Mouse (Mus musculus) forebrain, embryonic 12.5 days (tissue): ENCODE data around the gene Ttc32. TPM values are rescaled to one million over a fixed set of nuclear protein-coding genes. Genes with fewer than 3 reads are reported as not detected.
A peak's percentile ranks its signal among the peaks of the same experiment; 100 is the strongest.
"Not testable (repeated sequence)": the region's sequence is repeated elsewhere in the genome, so short reads cannot be mapped to it uniquely, and the experiment has no call there.

Source experiments
- ATAC-seq: fragments of 200-750 bp; cut with Nextera tagmentation; 2 replicates; pipeline ENCODE4 v1.8.0; 2017; ENCODE audit warnings: moderate TSS enrichment; ENCODE audit not compliant: low FRiP score
- H3K27ac ChIP-seq: fragments of 300-500 bp; sonication (generic); 2 replicates; pipeline ENCODE4 v1.5.1; 2016; ENCODE audit warnings: mild to moderate bottlenecking
- H3K27me3 ChIP-seq: fragments of 300-500 bp; sonication (generic); 2 replicates; pipeline ENCODE4 v1.6.1; 2016; ENCODE audit warnings: mild to moderate bottlenecking
- H3K36me3 ChIP-seq: fragments of 300-500 bp; sonication (generic); replicated peaks from 2 replicates; pipeline ENCODE4 v1.6.1; 2016; ENCODE audit warnings: mild to moderate bottlenecking
- H3K4me1 ChIP-seq: fragments of 300-500 bp; sonication (generic); 2 replicates; pipeline ENCODE4 v1.6.1; 2016
- H3K4me2 ChIP-seq: fragments of 300-500 bp; sonication (generic); 2 replicates; pipeline ENCODE4 v1.6.1; 2016; ENCODE audit warnings: mild to moderate bottlenecking, moderate library complexity
- H3K4me3 ChIP-seq: fragments of 300-500 bp; sonication (generic); replicated peaks from 2 replicates; pipeline ENCODE4 v1.5.1; 2016; ENCODE audit warnings: mild to moderate bottlenecking
- H3K9ac ChIP-seq: fragments of 300-500 bp; sonication (generic); 2 replicates; pipeline ENCODE4 v1.6.1; 2016; ENCODE audit warnings: mild to moderate bottlenecking
- H3K9me3 ChIP-seq: fragments of 300-500 bp; sonication (generic); 2 replicates; pipeline ENCODE4 v1.6.1; 2016
- WGBS: fragments of 180-500 bp; shearing (Covaris S2); methylation state at CpG from one replicate; pipeline ENCODE4 v1.1.7; 2016; 5-methylcytosine and 5-hydroxymethylcytosine counted together
- polyA plus RNA-seq: library from polyadenylated mRNA; unstranded; fragments of >200 nt; fragmentation: Nextera tagmentation; extraction: Ambion mirVana; gene quantifications from 2 replicates; pipeline ENCODE4 v1.2.1, GENCODE M21; 2016

Gene Ttc32
- polyA plus RNA-seq, 1 experiment from 2014 or later: 20.9 TPM

GRCm38 (mm10) chr12:9024736-9025135 is 5.1 kb upstream of the Ttc32 start:
- no peak overlapping the region for H3K9ac ChIP-seq
- no peak overlapping the region for H3K4me3 ChIP-seq
- ATAC-seq: no peak
- H3K27ac ChIP-seq: no peak overlapping the region
- no peaks in the 10 kb centered on the region for H3K9me3 ChIP-seq
- WGBS: 91% methylated on average over 13 of the region's 13 CpGs
- peaks cover 9% of the 10 kb centered on the region for H3K36me3 ChIP-seq
- H3K4me1 ChIP-seq: no peaks in the 10 kb centered on the region
- no peaks in the 10 kb centered on the region for H3K27me3 ChIP-seq
- H3K4me2 ChIP-seq: no peak overlapping the region

GRCm38 (mm10) chr12:9026843-9027242 is 3.0 kb upstream of the Ttc32 start:
- Histone ChIP-seq H3K9me3 (no peaks in the 10 kb centered on the region), H3K27me3 (no peaks in the 10 kb centered on the region), H3K9ac (no peak overlapping the region), H3K4me3 (no peak overlapping the region), H3K4me2 (no peak overlapping the region), H3K36me3 (peaks cover 9% of the 10 kb centered on the region), H3K4me1 (peaks cover 3% of the 10 kb centered on the region; the same call in 1 of the 2 replicates), H3K27ac (no peak overlapping the region)
- ATAC-seq: no peak

- H3K27me3 ChIP-seq, H3K9ac ChIP-seq, H3K9me3 ChIP-seq, ATAC-seq, H3K4me1 ChIP-seq, H3K36me3 ChIP-seq, H3K4me2 ChIP-seq, H3K27ac ChIP-seq, H3K4me3 ChIP-seq: not testable (repeated sequence)
- 93% methylated on average over 7 of the region's 7 CpGs for WGBS
Measured at GRCm38 (mm10) chr12:9028816-9029215, 981 bp upstream of the Ttc32 start.

GRCm38 (mm10) chr12:9029506-9029887 is 300 bp upstream of the Ttc32 start:
- peak overlapping the region; percentile 98; the same call in 1 of the 2 replicates for H3K27ac ChIP-seq
- peak overlapping the region; percentile 62 for H3K4me3 ChIP-seq
- 55% methylated on average over 4 of the region's 4 CpGs for WGBS
- H3K36me3 ChIP-seq: peaks cover 6% of the 10 kb centered on the region
- H3K9me3 ChIP-seq: no peaks in the 10 kb centered on the region
- peak; percentile 67 for ATAC-seq
- no peak overlapping the region for H3K9ac ChIP-seq
- H3K4me2 ChIP-seq: peak overlapping the region; percentile 63
- no peaks in the 10 kb centered on the region for H3K27me3 ChIP-seq
- peaks cover 3% of the 10 kb centered on the region; the same call in 1 of the 2 replicates for H3K4me1 ChIP-seq

DNA sequence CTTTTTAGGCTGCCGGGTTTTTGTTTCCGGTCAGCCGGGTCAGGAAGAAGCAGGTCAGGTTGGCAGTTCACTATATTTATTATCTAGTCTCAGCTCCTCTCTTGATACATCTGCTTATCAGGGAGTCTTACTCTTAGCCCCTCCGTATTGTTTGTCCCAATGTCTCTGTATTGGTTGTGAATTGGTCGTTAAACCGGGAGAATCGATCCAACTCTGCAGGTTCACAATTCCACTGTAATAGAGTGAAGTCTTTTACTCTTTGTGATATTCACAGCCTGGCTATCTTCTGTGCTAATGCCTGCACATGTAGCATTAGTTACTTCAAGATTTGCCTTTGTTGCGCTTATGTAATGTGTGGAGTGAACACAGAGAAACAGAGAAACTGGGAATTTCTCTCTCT is 1.4 kb downstream of the Ttc32 start:
- WGBS: 77% methylated on average over 8 of the region's 8 CpGs
- Histone ChIP-seq H3K36me3 (peaks cover 6% of the 10 kb centered on the region), H3K27ac (no peak overlapping the region; the same call in 1 of the 2 replicates), H3K27me3 (no peaks in the 10 kb centered on the region), H3K4me1 (peaks cover 3% of the 10 kb centered on the region; the same call in 1 of the 2 replicates), H3K4me2 (peak overlapping the region; percentile 63), H3K4me3 (peak overlapping the region; percentile 62), H3K9ac (peak overlapping the region; percentile 81), H3K9me3 (no peaks in the 10 kb centered on the region)
- ATAC-seq: no peak

DNA sequence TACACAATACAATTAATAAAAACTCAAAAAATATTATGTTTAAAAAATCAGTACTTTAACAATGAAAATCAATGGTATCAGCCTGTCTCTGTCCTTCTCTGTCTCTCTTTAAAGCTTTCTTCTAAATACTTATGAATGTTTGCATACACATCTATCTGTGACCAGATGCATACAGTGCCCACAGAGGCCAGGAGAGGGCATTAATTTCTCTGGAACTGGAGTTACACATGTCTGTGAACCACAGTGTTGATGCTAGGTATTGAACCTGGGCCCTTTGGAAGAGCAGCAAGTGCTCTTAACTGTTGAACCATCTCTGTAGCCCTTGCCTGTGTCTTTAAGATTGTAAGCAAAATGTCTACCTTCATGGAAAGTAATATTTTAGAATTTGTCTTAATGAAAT is 3.3 kb downstream of the Ttc32 start:
- Histone ChIP-seq H3K9ac (no peak overlapping the region), H3K4me1 (peaks cover 3% of the 10 kb centered on the region; the same call in 1 of the 2 replicates), H3K9me3 (no peaks in the 10 kb centered on the region), H3K27ac (no peak overlapping the region), H3K4me2 (no peak overlapping the region), H3K27me3 (no peaks in the 10 kb centered on the region), H3K4me3 (no peak overlapping the region), H3K36me3 (no peaks in the 10 kb centered on the region; the same call in 1 of the 2 replicates)
- no peak for ATAC-seq

DNA sequence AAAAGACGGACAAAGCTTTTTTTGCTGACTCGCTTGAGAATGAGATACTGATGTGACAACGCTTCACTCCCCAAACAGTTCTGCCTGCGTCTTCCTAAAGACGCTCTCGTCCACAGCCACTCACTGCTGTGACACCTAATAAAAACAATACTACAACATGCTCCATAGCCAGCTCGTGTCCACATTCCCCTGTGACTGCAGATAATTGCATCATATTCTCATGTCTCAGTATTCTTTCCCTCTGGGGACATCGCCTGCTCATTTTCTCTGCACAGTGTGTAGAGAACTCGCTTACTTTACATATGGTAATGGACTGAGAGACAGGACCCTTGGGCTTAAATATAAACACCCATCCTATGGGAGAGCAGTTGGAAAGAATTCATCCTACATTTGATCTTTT is 6.6 kb downstream of the Ttc32 start:
- Histone ChIP-seq H3K4me1 (no peaks in the 10 kb centered on the region), H3K4me3 (no peak overlapping the region), H3K27ac (no peak overlapping the region), H3K9ac (no peak overlapping the region), H3K4me2 (no peak overlapping the region), H3K36me3 (no peaks in the 10 kb centered on the region), H3K9me3 (no peaks in the 10 kb centered on the region), H3K27me3 (no peaks in the 10 kb centered on the region)
- no peak for ATAC-seq
- 84% methylated on average over 9 of the region's 9 CpGs for WGBS

DNA sequence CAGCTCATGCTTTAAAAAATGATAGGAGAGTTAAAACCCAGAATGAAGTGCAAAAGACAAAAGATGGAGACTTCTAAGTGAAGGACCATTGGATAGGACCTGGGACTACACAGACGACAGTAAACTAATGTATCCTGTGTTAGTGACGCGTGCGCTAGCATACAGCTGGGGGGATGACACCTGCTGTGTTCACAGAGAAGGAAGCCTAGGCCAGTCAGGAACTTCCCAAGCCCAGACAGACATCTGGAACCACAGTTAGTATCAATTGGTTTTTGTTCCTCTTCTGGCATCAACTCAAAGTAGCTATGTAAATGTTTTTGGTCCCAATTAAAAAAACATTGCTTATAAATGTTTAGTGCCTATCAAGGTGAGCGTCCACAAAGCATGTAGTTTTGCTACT is 10.4 kb downstream of the Ttc32 start:
- 85% methylated on average over 5 of the region's 5 CpGs for WGBS
- Histone ChIP-seq H3K4me1 (0 out of 2 replicates have a peak, but pooled peaks cover 11% of the 10 kb centered on the region), H3K27me3 (no peaks in the 10 kb centered on the region), H3K4me2 (no peak overlapping the region), H3K36me3 (no peaks in the 10 kb centered on the region), H3K27ac (no peak overlapping the region), H3K4me3 (no peak overlapping the region), H3K9ac (no peak overlapping the region), H3K9me3 (no peaks in the 10 kb centered on the region)
- no peak for ATAC-seq

DNA sequence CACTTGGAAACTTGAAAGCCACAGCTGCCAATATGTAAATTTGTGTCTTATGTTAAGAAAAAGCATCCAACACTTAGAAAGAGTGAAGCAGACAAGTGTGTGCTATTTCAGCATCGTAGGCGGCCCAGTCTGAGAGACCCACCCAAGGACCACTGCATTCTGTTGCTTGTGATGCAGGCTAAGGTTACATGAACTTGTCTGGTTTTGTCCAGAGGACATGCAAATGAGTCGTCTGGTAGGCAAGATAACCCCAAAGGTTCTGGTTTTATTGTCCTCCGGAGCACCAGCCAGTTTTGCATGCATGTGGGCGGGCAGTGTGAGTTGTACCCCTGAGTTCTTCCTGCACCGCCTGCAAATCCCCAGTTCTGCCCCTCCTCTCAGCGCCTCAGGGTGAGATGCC is 10.9 kb downstream of the Ttc32 start:
- ATAC-seq: no peak
- Histone ChIP-seq H3K9me3 (no peaks in the 10 kb centered on the region), H3K27ac (no peak overlapping the region), H3K27me3 (no peaks in the 10 kb centered on the region), H3K4me1 (0 out of 2 replicates have a peak, but pooled peaks cover 11% of the 10 kb centered on the region), H3K36me3 (no peaks in the 10 kb centered on the region), H3K9ac (no peak overlapping the region), H3K4me2 (no peak overlapping the region), H3K4me3 (no peak overlapping the region)
- 83% methylated on average over 7 of the region's 7 CpGs for WGBS

- no peaks in the 10 kb centered on the region for H3K9me3 ChIP-seq
- 72% methylated on average over 5 of the region's 5 CpGs for WGBS
- 0 out of 2 replicates have a peak, but pooled peaks cover 11% of the 10 kb centered on the region for H3K4me1 ChIP-seq
- no peaks in the 10 kb centered on the region for H3K27me3 ChIP-seq
- no peak for ATAC-seq
- no peak overlapping the region for H3K4me2 ChIP-seq
- H3K27ac ChIP-seq: no peak overlapping the region
- no peak overlapping the region for H3K4me3 ChIP-seq
- H3K9ac ChIP-seq: no peak overlapping the region
- no peaks in the 10 kb centered on the region for H3K36me3 ChIP-seq
Measured at GRCm38 (mm10) chr12:9042316-9042715, 12.5 kb downstream of the Ttc32 start.

DNA sequence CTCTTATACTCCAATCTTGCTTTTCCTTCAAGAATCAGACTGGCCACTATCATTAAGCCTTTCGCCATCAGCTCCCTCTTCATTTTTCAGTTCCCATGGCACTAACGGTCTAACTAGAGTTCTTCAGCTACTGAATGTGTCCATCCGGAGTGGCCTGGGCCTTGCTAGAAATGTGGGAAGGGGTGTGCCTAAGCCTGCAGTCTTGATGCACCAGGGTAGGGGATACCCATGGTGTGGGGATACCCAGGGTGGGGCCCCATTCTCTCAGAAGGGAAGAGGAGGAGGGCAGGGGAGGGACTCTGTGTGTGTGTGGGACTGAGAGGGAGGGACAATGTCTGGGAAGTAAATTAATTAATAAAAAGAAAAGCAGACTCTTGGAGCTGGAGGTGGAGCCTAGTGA is 13.0 kb downstream of the Ttc32 start:
- no peak overlapping the region for H3K27ac ChIP-seq
- H3K4me3 ChIP-seq: no peak overlapping the region
- no peaks in the 10 kb centered on the region for H3K9me3 ChIP-seq
- H3K27me3 ChIP-seq: no peaks in the 10 kb centered on the region
- H3K4me1 ChIP-seq: 0 out of 2 replicates have a peak, but pooled peaks cover 11% of the 10 kb centered on the region
- WGBS: 84% methylated on average over 3 of the region's 3 CpGs
- H3K4me2 ChIP-seq: no peak overlapping the region
- ATAC-seq: 0 out of 2 replicates have a peak, but pooled peaks have one; percentile 58
- no peak overlapping the region for H3K9ac ChIP-seq
- H3K36me3 ChIP-seq: no peaks in the 10 kb centered on the region

DNA sequence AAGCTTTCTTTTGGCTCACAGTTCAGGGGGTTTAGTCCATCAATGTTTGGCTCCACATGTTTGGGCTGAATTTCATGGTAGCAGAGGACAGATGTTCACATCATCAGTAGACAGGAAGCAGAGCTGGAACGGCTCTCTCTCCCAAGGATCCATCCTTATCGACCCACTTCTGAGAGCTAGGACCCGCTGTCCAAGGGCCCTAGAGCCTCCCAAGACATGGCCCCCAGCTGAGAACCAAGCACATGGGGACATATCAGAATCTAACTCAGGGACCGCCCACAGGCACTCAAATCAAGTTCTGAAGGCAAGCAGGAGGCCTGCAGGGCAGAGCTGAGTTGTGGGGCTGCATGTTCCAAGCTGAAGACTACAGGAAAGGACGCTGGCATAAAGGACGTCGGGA is 14.9 kb downstream of the Ttc32 start:
- H3K4me3 ChIP-seq: no peak overlapping the region
- WGBS: 93% methylated on average over 7 of the region's 7 CpGs
- no peak for ATAC-seq

DNA sequence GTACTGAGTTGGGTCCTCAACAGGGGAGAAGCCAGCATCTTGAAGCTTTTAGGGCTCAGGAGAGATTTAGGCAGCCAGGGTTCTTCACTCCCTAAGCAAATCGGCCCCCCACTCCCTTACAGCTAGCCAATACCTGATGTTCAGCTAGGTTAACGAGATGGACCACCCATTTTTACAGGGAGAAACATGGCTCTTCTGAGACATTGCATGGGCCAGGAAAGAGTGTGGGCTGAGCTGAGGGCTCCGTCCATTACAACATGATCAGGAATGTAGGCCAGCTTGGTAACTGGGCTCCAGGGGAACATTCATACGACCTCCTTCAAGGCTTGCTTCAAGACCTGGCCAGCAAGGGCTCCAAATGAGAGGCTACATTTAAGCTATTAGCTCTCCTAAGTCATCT is 16.9 kb downstream of the Ttc32 start:
- Histone ChIP-seq H3K9me3 (no peaks in the 10 kb centered on the region), H3K4me3 (no peak overlapping the region), H3K27ac (no peak overlapping the region), H3K4me2 (no peak overlapping the region), H3K4me1 (0 out of 2 replicates have a peak, but pooled peaks cover 11% of the 10 kb centered on the region), H3K27me3 (no peaks in the 10 kb centered on the region), H3K9ac (no peak overlapping the region), H3K36me3 (no peaks in the 10 kb centered on the region)
- ATAC-seq: no peak
- 77% methylated on average over 4 of the region's 4 CpGs for WGBS

More for the DNA sequence above, 14.9 kb downstream of the Ttc32 start:
- no peak overlapping the region for H3K9ac ChIP-seq
- H3K9me3 ChIP-seq: no peaks in the 10 kb centered on the region
- no peaks in the 10 kb centered on the region for H3K36me3 ChIP-seq
- 0 out of 2 replicates have a peak, but pooled peaks cover 11% of the 10 kb centered on the region for H3K4me1 ChIP-seq
- no peaks in the 10 kb centered on the region for H3K27me3 ChIP-seq
- no peak overlapping the region for H3K27ac ChIP-seq
- no peak overlapping the region for H3K4me2 ChIP-seq
